Mouse (Mus musculus) bone marrow, adult 2 months (tissue): ENCODE results near the gene Zfp979. TPM values are rescaled to one million over a fixed set of nuclear protein-coding genes. Genes with fewer than 3 reads are reported as not detected.
"Not testable (repeated sequence)": the region's sequence is repeated elsewhere in the genome, so short reads cannot be mapped to it uniquely, and the experiment has no call there.

ENCODE experiments used
- H3K27ac ChIP-seq: fragments of 200-500 bp; 2 replicates; pipeline ENCODE4 v1.5.1; 2012; ENCODE audit warnings: low read depth, mild to moderate bottlenecking, control low read depth, inconsistent platforms, low read length; ENCODE audit not compliant: control insufficient read depth, poor library complexity, insufficient read depth
- H3K4me1 ChIP-seq: fragments of 200-500 bp; 2 replicates; pipeline ENCODE4 v1.6.1; 2011; ENCODE audit warnings: low read length; ENCODE audit not compliant: control insufficient read depth, insufficient read depth
- H3K4me3 ChIP-seq: fragments of 200-500 bp; replicated peaks from 2 replicates; pipeline ENCODE3; 2011; ENCODE audit warnings: mild to moderate bottlenecking, low read depth, low read length, control low read depth; ENCODE audit not compliant: control insufficient read depth
- CTCF ChIP-seq: fragments of 200-500 bp; IDR thresholded peaks from 2 replicates; pipeline ENCODE4 v1.5.1; 2011; ENCODE audit warnings: low read length, control low read depth; ENCODE audit not compliant: control insufficient read depth, insufficient read depth
- POLR2A ChIP-seq: fragments of 200-500 bp; IDR thresholded peaks from 2 replicates; pipeline ENCODE4 v1.6.1; 2011; ENCODE audit warnings: low read depth, mild to moderate bottlenecking, control low read depth, low read length, borderline replicate concordance; ENCODE audit not compliant: control insufficient read depth
- WGBS: fragments of 180-500 bp; shearing (Covaris S2); methylation state at CpG from one replicate; pipeline ENCODE4 v1.1.7; 2018; 5-methylcytosine and 5-hydroxymethylcytosine counted together
- polyA plus RNA-seq: library from polyadenylated mRNA; stranded (reverse); fragments of >200 nt; gene quantifications from 2 replicates; pipeline ENCODE4 v1.2.4, GENCODE M21; 2011; ENCODE audit warnings: low replicate concordance; ENCODE audit not compliant: missing spikeins, insufficient read depth, insufficient read length

Zfp979 gene
- polyA plus RNA-seq, 1 experiment: 6.6 TPM

- no peaks in the 10 kb centered on the region for H3K4me1 ChIP-seq
- H3K27ac ChIP-seq: no peak overlapping the region
- no peak for TF ChIP-seq POLR2A
- TF ChIP-seq CTCF: no peak
- WGBS: 58% methylated on average over 1 of the region's 1 CpGs
- no peak overlapping the region for H3K4me3 ChIP-seq
These were observed 44.6 kb downstream of the Zfp979 start for GRCm38 (mm10) chr4:147597685-147598084.

GRCm38 (mm10) chr4:147594630-147595029 lies 47.7 kb downstream of the Zfp979 start:
- H3K4me1 ChIP-seq, H3K4me3 ChIP-seq, H3K27ac ChIP-seq: not testable (repeated sequence)
- 66% methylated on average over 3 of the region's 3 CpGs for WGBS

GRCm38 (mm10) chr4:147586511-147587473 lies 55.5 kb downstream of the Zfp979 start:
- TF ChIP-seq CTCF: no peak
- no peak for TF ChIP-seq POLR2A
- H3K27ac ChIP-seq: no peak overlapping the region
- H3K4me1 ChIP-seq: no peaks in the 10 kb centered on the region
- WGBS: 53% methylated on average over 1 of the region's 1 CpGs
- H3K4me3 ChIP-seq: no peak overlapping the region

- not testable (repeated sequence) for H3K4me1 ChIP-seq, H3K27ac ChIP-seq, H3K4me3 ChIP-seq
- WGBS: 72% methylated on average over 4 of the region's 4 CpGs
These were observed 62.9 kb downstream of the Zfp979 start for GRCm38 (mm10) chr4:147579371-147579770.

- H3K27ac ChIP-seq, H3K4me1 ChIP-seq, H3K4me3 ChIP-seq: not testable (repeated sequence)
- WGBS: 74% methylated on average over 8 of the region's 8 CpGs
These were observed 71.2 kb downstream of the Zfp979 start for GRCm38 (mm10) chr4:147571156-147571555.

- Histone ChIP-seq H3K27ac (no peak overlapping the region), H3K4me3 (no peak overlapping the region), H3K4me1 (no peaks in the 10 kb centered on the region)
- TF ChIP-seq POLR2A: no peak
- no peak for TF ChIP-seq CTCF
- WGBS: 59% methylated on average over 6 of the region's 6 CpGs
These were observed 76.7 kb downstream of the Zfp979 start for GRCm38 (mm10) chr4:147565426-147566220.

Other genes starting within 250 kb of the Zfp979 start
- gene Zfp982, start 150.1 kb downstream of the Zfp979 start, polyA plus RNA-seq: 4.2 TPM in 1 of 2 replicates, not detected in the other
- gene Gm16503, start 102.3 kb downstream of the Zfp979 start, polyA plus RNA-seq: 0.60 and 0.68 TPM in 2 replicates
- gene Zfp985, start 89.2 kb downstream of the Zfp979 start, polyA plus RNA-seq: 0.82 TPM in 1 of 2 replicates, not detected in the other
- 2.3 TPM in 1 of 2 replicates, not detected in the other for gene Zfp534, start 60.0 kb upstream of the Zfp979 start, polyA plus RNA-seq
- 6.1 and 13.8 TPM in 2 replicates for gene Zfp984, start 167.3 kb upstream of the Zfp979 start, polyA plus RNA-seq
- gene Zfp933, start 205.9 kb upstream of the Zfp979 start, polyA plus RNA-seq: 2.0 and 4.5 TPM in 2 replicates
- gene Miip, start 226.3 kb upstream of the Zfp979 start, polyA plus RNA-seq: 88.5 and 129 TPM in 2 replicates
- gene Fv1, start 226.5 kb upstream of the Zfp979 start, polyA plus RNA-seq: 2.1 and 3.3 TPM in 2 replicates